Mouse (Mus musculus): Measurements from ENCODE around the gene Zfp212.
A peak's percentile ranks its signal among the peaks of the same experiment; 100 is the strongest.
"Not testable (repeated sequence)": the region's sequence is repeated elsewhere in the genome, so short reads cannot be mapped to it uniquely, and the experiment has no call there.

Zfp212 gene

GRCm38 (mm10) chr6:47943021-47943691 is 22.9 kb downstream of the Zfp212 start:
- DNase-seq (ENCODE audit: low spot score), result peak; percentile 64

DNA sequence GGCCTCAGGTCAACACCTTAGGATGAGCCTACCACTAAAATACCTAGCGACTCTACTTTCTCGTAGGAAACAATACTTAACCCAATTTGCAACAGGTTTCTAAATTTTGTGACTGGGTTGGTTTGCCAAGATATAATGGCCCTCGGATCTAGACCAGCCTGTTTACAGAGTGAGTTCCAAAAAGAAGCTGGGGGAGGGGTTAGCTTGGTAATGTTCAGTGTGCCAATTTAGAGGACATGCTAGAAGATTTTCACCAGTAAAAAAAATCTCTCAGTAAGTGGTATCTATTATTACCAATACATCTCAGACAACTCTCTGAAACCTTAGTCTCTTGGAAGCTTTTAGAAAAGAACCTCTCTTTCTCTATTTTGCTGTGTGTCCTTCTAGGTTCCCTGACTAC is 23.4 kb downstream of the Zfp212 start:
- DNase-seq (ENCODE audit: low spot score), result no peak

GRCm38 (mm10) chr6:47947388-47947787 is 27.1 kb downstream of the Zfp212 start:
- DNase-seq (ENCODE audit: low spot score), result no peak

GRCm38 (mm10) chr6:47953191-47953726 is 33.0 kb downstream of the Zfp212 start, which contains the start of gene Zfp956:
Zfp956 (plus strand) TSS chr6:47953390.
- DNase-seq (ENCODE audit: low spot score), result peak; percentile 90

DNA sequence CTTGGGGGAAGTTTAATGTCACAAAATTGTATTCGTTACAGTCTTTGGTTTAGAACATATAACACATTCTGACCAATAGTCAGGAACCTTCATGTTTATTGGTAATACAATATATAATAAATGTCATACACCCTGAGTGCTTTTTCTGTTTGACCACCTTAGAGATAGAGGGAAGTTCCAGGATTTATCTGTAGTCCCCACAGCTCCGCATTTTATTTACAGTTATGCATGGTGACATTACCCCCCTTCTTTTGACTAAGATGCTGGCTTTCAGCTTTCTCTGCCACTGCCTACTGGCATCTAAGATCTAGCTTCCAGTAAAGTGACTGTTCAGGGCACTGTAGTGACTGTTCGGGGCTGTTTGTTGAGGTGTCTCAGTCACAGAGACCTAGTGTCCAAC is 34.1 kb downstream of the Zfp212 start:
- no peak for DNase-seq (ENCODE audit: low spot score)

DNA sequence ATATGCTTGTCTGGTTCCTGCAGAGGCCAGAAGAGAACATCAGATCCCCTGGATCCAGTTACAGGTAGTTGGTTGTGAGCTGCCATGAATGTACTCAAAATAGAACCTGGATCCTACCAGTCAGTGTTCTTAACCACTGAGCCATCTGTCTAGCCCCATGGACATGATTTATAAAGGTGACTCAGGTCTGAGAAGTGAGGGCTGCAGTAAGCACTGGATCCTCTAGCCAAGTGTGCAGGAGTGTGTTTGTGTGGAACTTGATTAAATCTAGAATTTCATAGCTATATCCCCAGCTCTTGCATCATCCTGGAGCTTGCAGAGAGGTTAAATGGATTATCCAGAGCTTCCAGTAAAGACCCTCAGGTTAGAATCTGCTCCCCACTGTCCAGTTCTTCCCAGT is 37.5 kb downstream of the Zfp212 start:
- no peak for DNase-seq (ENCODE audit: low spot score)

DNA sequence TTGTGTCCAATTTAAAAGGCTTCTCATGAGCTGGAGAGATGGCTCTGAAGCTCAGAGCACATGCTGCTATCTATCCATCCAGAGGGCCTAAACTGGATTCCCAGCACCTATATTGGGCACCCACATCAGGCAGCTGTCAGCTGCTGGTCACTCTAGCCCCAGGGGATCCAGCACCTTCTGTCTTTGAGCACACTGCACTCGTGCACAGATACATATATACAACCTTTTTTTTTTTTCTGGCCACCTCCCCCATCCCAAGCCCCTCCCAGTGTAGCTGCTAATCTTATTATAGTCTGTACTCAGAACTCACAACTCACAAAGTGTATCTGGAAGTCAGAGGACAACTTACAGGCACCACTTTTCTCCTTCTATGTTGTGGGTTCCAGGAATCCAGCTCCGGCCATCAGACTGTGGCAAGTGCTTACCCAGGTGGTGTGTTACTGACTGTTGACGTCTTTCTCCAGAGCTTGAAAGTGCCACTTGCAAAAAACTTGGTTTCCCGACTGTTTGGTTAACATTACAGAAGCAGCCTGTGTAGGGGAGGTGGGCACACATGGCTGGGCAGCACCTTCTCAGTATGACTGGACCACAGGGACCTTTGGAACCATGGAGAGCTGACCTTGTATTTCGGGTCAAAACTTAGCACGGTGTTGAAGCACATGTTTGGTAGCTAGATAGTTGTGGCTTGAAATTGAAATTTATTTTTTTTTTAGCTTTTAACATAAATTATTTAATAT is 40.6 kb downstream of the Zfp212 start:
- DNase-seq (ENCODE audit: low spot score), result no peak

- no peak for DNase-seq (ENCODE audit: low spot score)
Observed at GRCm38 (mm10) chr6:47963051-47963450, 42.8 kb downstream of the Zfp212 start.

DNA sequence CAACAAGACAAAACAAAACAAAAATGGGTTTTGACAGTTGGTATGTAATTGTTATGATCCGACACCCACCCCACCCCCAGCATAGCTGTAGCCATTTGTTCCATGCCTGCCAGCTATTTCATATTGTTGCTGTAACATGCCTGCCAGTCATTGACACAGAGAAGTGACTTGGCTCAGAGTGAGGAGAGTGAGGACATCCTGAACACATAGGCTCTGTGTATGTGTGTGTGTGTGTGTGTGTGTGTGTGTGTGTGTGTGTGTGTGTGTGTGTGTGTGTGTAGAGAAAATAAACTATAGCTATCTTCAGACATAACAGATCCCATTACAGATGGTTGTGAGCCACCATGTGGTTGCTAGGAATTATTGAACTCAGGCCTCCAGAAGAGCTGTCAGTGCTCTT is 47.9 kb downstream of the Zfp212 start:
- DNase-seq (ENCODE audit: low spot score), result not testable (repeated sequence)

GRCm38 (mm10) chr6:47974599-47974998 is 54.3 kb downstream of the Zfp212 start:
- no peak for DNase-seq (ENCODE audit: low spot score)

DNA sequence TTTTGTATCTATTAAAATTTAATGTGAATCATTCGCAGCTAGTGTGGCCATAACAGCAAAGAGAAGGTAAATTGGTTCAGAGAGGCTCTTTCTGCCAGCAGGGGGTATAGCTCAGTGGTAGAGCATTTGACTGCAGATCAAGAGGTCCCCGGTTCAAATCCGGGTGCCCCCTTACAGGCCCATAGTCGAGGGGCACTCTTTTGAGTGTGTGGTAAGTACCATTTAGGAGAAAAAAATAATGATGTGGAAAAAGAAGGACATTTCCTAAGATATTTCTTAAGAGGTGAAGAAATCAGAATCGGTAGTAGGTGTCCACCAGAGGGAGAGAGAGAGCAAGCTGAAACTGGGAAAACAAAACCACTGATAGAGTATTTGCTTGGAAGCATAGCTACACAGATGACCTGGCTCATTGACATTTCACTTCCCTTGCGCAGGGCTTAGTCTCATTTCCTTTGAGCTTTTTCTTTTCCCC is 58.7 kb downstream of the Zfp212 start:
- peak; percentile 71 for DNase-seq (ENCODE audit: low spot score)

Data from urinary bladder, postnatal 25 days (tissue).